16 mouse cellular contexts compared by ENCODE assay signal in genomic region chr10:61402480-61402879, GRCm38 (mm10). TPM values are rescaled to one million over a fixed set of nuclear protein-coding genes. Genes with fewer than 3 reads are reported as not detected.
A peak's percentile ranks its signal among the peaks of the same experiment; 100 is the strongest.
DNase-seq lines count a peak whose midpoint lies in the region; ATAC-seq and TF ChIP-seq lines count a peak whose summit lies in the region.
"Had no signal": no experiment of that assay in that cellular context is flagged by ENCODE, and none has a peak within 500 bp of the region (broad histone marks: within the 10 kb centered on the region; RNA-seq: fewer than 3 reads in every experiment).

No protein-coding gene starts in this region.

- no peak overlapping the region for H3K4me2 ChIP-seq in heart, postnatal 0 days (ENCODE audit: low read depth, low read length)
- no peak overlapping the region for H3K4me2 ChIP-seq in lung, postnatal 0 days (replicated peaks; ENCODE audit: low read depth, low read length)
- H3K4me2 ChIP-seq: embryonic facial prominence, embryonic 15.5 days; liver, embryonic 15.5 days had no signal

- H3K36me3 ChIP-seq in heart, postnatal 0 days (replicated peaks; ENCODE audit: control insufficient read depth, insufficient read depth, low read length): no peaks in the 10 kb centered on the region
- H3K36me3 ChIP-seq in lung, postnatal 0 days (ENCODE audit: insufficient read depth, low read length): no peaks in the 10 kb centered on the region
- H3K36me3 ChIP-seq in splenic B cell, adult 2 months (ENCODE audit: control insufficient read depth, insufficient read depth, low read length, poor library complexity, severe bottlenecking): no peaks in the 10 kb centered on the region
- H3K36me3 ChIP-seq: embryonic facial prominence, embryonic 15.5 days; G1E; liver, embryonic 15.5 days had no signal

- no peak for ATAC-seq in heart, postnatal 0 days (ENCODE audit: insufficient read depth, low read depth)
- no peak for ATAC-seq in lung, postnatal 0 days

- H3K9me3 ChIP-seq in heart, postnatal 0 days (replicated peaks; ENCODE audit: control insufficient read depth, low read length): 0 out of 2 replicates have a peak, but pooled peaks cover 5% of the 10 kb centered on the region
- no peaks in the 10 kb centered on the region for H3K9me3 ChIP-seq in lung, postnatal 0 days (ENCODE audit: low read length)
- H3K9me3 ChIP-seq: embryonic facial prominence, embryonic 15.5 days; G1E; liver, embryonic 15.5 days had no signal

- 70% methylated on average over 5 of the region's 5 CpGs for WGBS in heart, postnatal 0 days
- 72% methylated on average over 5 of the region's 5 CpGs for WGBS in lung, postnatal 0 days

- H3K9ac ChIP-seq in heart, postnatal 0 days (replicated peaks; ENCODE audit: low read depth, low read length): no peak overlapping the region
- no peak overlapping the region for H3K9ac ChIP-seq in lung, postnatal 0 days (replicated peaks; ENCODE audit: low read depth)
- H3K9ac ChIP-seq: embryonic facial prominence, embryonic 15.5 days; liver, embryonic 15.5 days had no signal

- no peak for TF ChIP-seq EP300 in heart, postnatal 0 days (IDR thresholded peaks at IDR 0.05; ENCODE audit: low read depth)
- no peak for TF ChIP-seq EP300 in lung, postnatal 0 days (IDR thresholded peaks at IDR 0.05)

- H3K4me1 ChIP-seq in heart, postnatal 0 days (ENCODE audit: control insufficient read depth, insufficient read depth): no peaks in the 10 kb centered on the region
- no peaks in the 10 kb centered on the region for H3K4me1 ChIP-seq in lung, postnatal 0 days (ENCODE audit: insufficient read depth, low read depth, low read length)

- TF ChIP-seq CTCF in heart, postnatal 0 days (IDR thresholded peaks at IDR 0.05; ENCODE audit: low read depth): peak; percentile 31; the same call in 1 of the 2 replicates
- TF ChIP-seq CTCF in lung, postnatal 0 days (IDR thresholded peaks at IDR 0.05): peak; percentile 62

- no peak overlapping the region for H3K27ac ChIP-seq in heart, postnatal 0 days (ENCODE audit: low read depth)
- H3K27ac ChIP-seq in lung, postnatal 0 days (ENCODE audit: low read length): no peak overlapping the region
- H3K27ac ChIP-seq: embryonic facial prominence, embryonic 15.5 days; liver, embryonic 15.5 days had no signal

- peaks cover 11% of the 10 kb centered on the region for H3K27me3 ChIP-seq in heart, postnatal 0 days (ENCODE audit: control insufficient read depth, insufficient read depth, low read length)
- H3K27me3 ChIP-seq in lung, postnatal 0 days (replicated peaks; ENCODE audit: insufficient read depth, low read length): no peaks in the 10 kb centered on the region
- no peaks in the 10 kb centered on the region for H3K27me3 ChIP-seq in splenic B cell, adult 2 months (ENCODE audit: control insufficient read depth, insufficient read depth, low read length, poor library complexity, severe bottlenecking)

- DNase-seq in heart, postnatal 0 days (ENCODE audit: low spot score): no peak
- no peak for DNase-seq in heart, postnatal 4 days
- DNase-seq in lung, postnatal 0 days (ENCODE audit: low spot score): no peak
- DNase-seq in lung, adult 18-20 months: no peak
- peak; percentile 50 for DNase-seq in NIH3T3 (ENCODE audit: low read depth)
- peak; percentile 21 for DNase-seq in splenic B cell, adult 2 months (ENCODE audit: low read depth, low spot score)
- DNase-seq in embryo, embryonic 10.5 days (ENCODE audit: low spot score): no peak
- DNase-seq in cerebellum, adult 11 months: no peak
- DNase-seq: cerebellum, postnatal 36 days; heart, postnatal 14 days; thymus, postnatal 4 days had no signal

- no peak overlapping the region for H3K4me3 ChIP-seq in heart, postnatal 0 days (ENCODE audit: low read depth, low read length)
- H3K4me3 ChIP-seq in lung, postnatal 0 days (ENCODE audit: low read depth, low read length): no peak overlapping the region
- H3K4me3 ChIP-seq: embryonic facial prominence, embryonic 15.5 days; liver, embryonic 15.5 days; myocyte had no signal

RNA-seq across cellular contexts. Expression of gene Nodal, which starts 15.3 kb away (rescaled TPM):
- total RNA-seq in heart, postnatal 0 days (2014; rRNA removed; ENCODE audit: low replicate concordance): 0.12 TPM in 1 of 2 replicates, not detected in the other
- polyA plus RNA-seq in heart, postnatal 0 days (2015; fragmentation: Nextera tagmentation; extraction: Ambion mirVana): 0.23 and 0.45 TPM in 2 replicates
- under 1 TPM; 0.24 to 0.32 TPM for total RNA-seq in heart, postnatal 4 days (2021)
- polyA plus RNA-seq in lung, postnatal 0 days (2015; fragmentation: Nextera tagmentation; extraction: Ambion mirVana): 0.37 TPM in 2 replicates
- total RNA-seq: G1E; granulocyte monocyte progenitor cell, adult 5-6 weeks had no signal
- polyA plus RNA-seq: G1E had no signal

RNA-seq across cellular contexts. Expression of gene Pald1, which starts 19.1 kb away (rescaled TPM):
- total RNA-seq in heart, postnatal 0 days (2014; rRNA removed; ENCODE audit: low replicate concordance): 27.7 and 66.8 TPM in 2 replicates
- polyA plus RNA-seq in heart, postnatal 0 days (2015; fragmentation: Nextera tagmentation; extraction: Ambion mirVana): 13.8 and 17.9 TPM in 2 replicates
- total RNA-seq in heart, postnatal 4 days (2021): 10 to 100 TPM; 38.1 to 38.9 TPM
- 30.4 and 36.0 TPM in 2 replicates for polyA plus RNA-seq in lung, postnatal 0 days (2015; fragmentation: Nextera tagmentation; extraction: Ambion mirVana)
- total RNA-seq: G1E; granulocyte monocyte progenitor cell, adult 5-6 weeks had no signal

RNA-seq across cellular contexts. Expression of gene Eif4ebp2, which starts 50.0 kb away (rescaled TPM):
- 14.7 and 24.4 TPM in 2 replicates for total RNA-seq in heart, postnatal 0 days (2014; rRNA removed; ENCODE audit: low replicate concordance)
- 38.7 and 40.0 TPM in 2 replicates for polyA plus RNA-seq in heart, postnatal 0 days (2015; fragmentation: Nextera tagmentation; extraction: Ambion mirVana)
- 10 to 100 TPM; 95.4 to 95.9 TPM for total RNA-seq in heart, postnatal 4 days (2021)
- 61.3 and 62.5 TPM in 2 replicates for polyA plus RNA-seq in lung, postnatal 0 days (2015; fragmentation: Nextera tagmentation; extraction: Ambion mirVana)

Comparison
In these comparisons a context has a peak if more than half of its experiments do, and no peak if none do; other contexts are left out.
1. DNase-seq: peak in NIH3T3 (single experiment) and splenic B cell, adult 2 months (single experiment); none in heart, postnatal 0 days (single experiment), heart, postnatal 4 days (single experiment), lung, postnatal 0 days (single experiment), lung, adult 18-20 months (0 of 2), embryo, embryonic 10.5 days (single experiment) and cerebellum, adult 11 months (single experiment).